Mouse (Mus musculus) MEL (cell line): ENCODE measurements around the gene Mks1. TPM values are rescaled to one million over a fixed set of nuclear protein-coding genes. Genes with fewer than 3 reads are reported as not detected.

Experiments
- DNase-seq: peaks from one replicate; pipeline ENCODE4 v3.0.0; 2011; ENCODE audit warnings: low read depth, low spot score
- H3K27ac ChIP-seq: 2 replicates; pipeline ENCODE4 v1.5.1; 2012; ENCODE audit warnings: low read depth, mild to moderate bottlenecking, control low read depth, low read length, moderate library complexity; ENCODE audit not compliant: control insufficient read depth
- H3K27me3 ChIP-seq, 2 experiments: fragments of 150-350 bp in 1 of 2; sonication (generic) in 1 of 2; 2 replicates each; pipeline ENCODE4 v1.6.1; 2012; ENCODE audit warnings: low read length in 2 of 2, mild to moderate bottlenecking in 2 of 2, improper control_type of control experiment in 1 of 2, moderate library complexity in 1 of 2; ENCODE audit not compliant: insufficient read depth in 2 of 2, control insufficient read depth in 1 of 2
- H3K36me3 ChIP-seq, 2 experiments: 2 replicates each; pipeline ENCODE4 v1.6.1; 2012 to 2014; ENCODE audit warnings: low read length in 2 of 2, improper control_type of control experiment in 1 of 2, inconsistent platforms in 1 of 2, mild to moderate bottlenecking in 1 of 2; ENCODE audit not compliant: insufficient read depth in 2 of 2, control insufficient read depth in 1 of 2
- H3K4me1 ChIP-seq, 2 experiments: fragments of 150-350 bp in 1 of 2; sonication (generic) in 1 of 2; 2 replicates each; pipeline ENCODE4 v1.6.1; 2012; ENCODE audit warnings: low read length in 2 of 2, improper control_type of control experiment in 1 of 2, mild to moderate bottlenecking in 1 of 2; ENCODE audit not compliant: insufficient read depth in 2 of 2, control insufficient read depth in 1 of 2
- H3K4me3 ChIP-seq, 2 experiments: fragments of 150-350 bp in 1 of 2; sonication (generic) in 1 of 2; 2 replicates each; pipeline ENCODE4 v1.5.1; 2012; ENCODE audit warnings: low read depth in 2 of 2, low read length in 2 of 2, mild to moderate bottlenecking in 2 of 2, moderate library complexity in 2 of 2, control low read depth in 1 of 2, improper control_type of control experiment in 1 of 2; ENCODE audit not compliant: control insufficient read depth in 1 of 2, insufficient read depth in 1 of 2
- H3K79me2 ChIP-seq: 2 replicates; pipeline ENCODE4 v1.6.1; 2012; ENCODE audit warnings: mild to moderate bottlenecking, low read length, moderate library complexity; ENCODE audit not compliant: control insufficient read depth, poor library complexity, insufficient read depth
- H3K9ac ChIP-seq: 2 replicates; pipeline ENCODE4 v1.6.1; 2012; ENCODE audit warnings: low read depth, mild to moderate bottlenecking, control low read depth, low read length, moderate library complexity; ENCODE audit not compliant: control insufficient read depth, poor library complexity, severe bottlenecking
- H3K9me3 ChIP-seq: fragments of 150-350 bp; sonication (generic); replicated peaks from 2 replicates; pipeline ENCODE4 v1.6.1; 2012; ENCODE audit warnings: mild to moderate bottlenecking, low read length, improper control_type of control experiment, moderate library complexity; ENCODE audit not compliant: insufficient read depth
- BHLHE40 ChIP-seq: IDR thresholded peaks from 2 replicates; pipeline ENCODE4 v1.6.1; 2012; ENCODE audit warnings: low read depth, mild to moderate bottlenecking, inconsistent platforms, low read length, improper control_type of control experiment, borderline replicate concordance
- CHD1 ChIP-seq: IDR thresholded peaks from 2 replicates; pipeline ENCODE4 v1.6.1; 2012; ENCODE audit warnings: low read depth, mild to moderate bottlenecking, inconsistent platforms, low read length, improper control_type of control experiment
- CTCF ChIP-seq, 3 experiments: IDR thresholded peaks in 2 of 3; conservative IDR thresholded peaks in 1 of 3; 2 replicates each; pipeline ENCODE4 v1.5.1; 2011 to 2012; ENCODE audit warnings: low read length in 3 of 3, low read depth in 2 of 3, mild to moderate bottlenecking in 2 of 3, improper control_type of control experiment in 1 of 3, inconsistent platforms in 1 of 3, mixed read lengths in 1 of 3, moderate library complexity in 1 of 3; ENCODE audit not compliant: control insufficient read depth in 1 of 3, insufficient read depth in 1 of 3, poor library complexity in 1 of 3, severe bottlenecking in 1 of 3
- E2F4 ChIP-seq: IDR thresholded peaks from 2 replicates; pipeline ENCODE4 v1.6.1; 2011; ENCODE audit warnings: low read depth, low read length, improper control_type of control experiment, borderline replicate concordance
- ELF1 ChIP-seq: IDR thresholded peaks from 2 replicates; pipeline ENCODE4 v1.6.1; 2014; ENCODE audit warnings: low read depth, mild to moderate bottlenecking, inconsistent platforms, low read length, improper control_type of control experiment, moderate library complexity
- EP300 ChIP-seq, 2 experiments: IDR thresholded peaks; 2 replicates each; pipeline ENCODE4 v1.6.1; 2011; ENCODE audit warnings: improper control_type of control experiment in 2 of 2, low read length in 2 of 2, low read depth in 1 of 2, mild to moderate bottlenecking in 1 of 2
- GABPA ChIP-seq: IDR thresholded peaks from 2 replicates; pipeline ENCODE4 v1.6.1; 2012; ENCODE audit warnings: low read depth, mild to moderate bottlenecking, inconsistent platforms, low read length, improper control_type of control experiment, moderate library complexity
- HCFC1 ChIP-seq: IDR thresholded peaks from 2 replicates; pipeline ENCODE4 v1.6.1; 2012; ENCODE audit warnings: low read depth, mild to moderate bottlenecking, inconsistent platforms, low read length, improper control_type of control experiment, moderate library complexity
- MAFK ChIP-seq: IDR thresholded peaks from 2 replicates; pipeline ENCODE4 v1.6.1; 2011; ENCODE audit warnings: low read depth, mild to moderate bottlenecking, low read length, improper control_type of control experiment, borderline replicate concordance
- MAX ChIP-seq: IDR thresholded peaks from 2 replicates; pipeline ENCODE4 v1.6.1; 2011; ENCODE audit warnings: low read length, improper control_type of control experiment
- MAZ ChIP-seq: IDR thresholded peaks from 2 replicates; pipeline ENCODE4 v1.6.1; 2012; ENCODE audit warnings: low read depth, mild to moderate bottlenecking, inconsistent platforms, low read length, improper control_type of control experiment
- MXI1 ChIP-seq: IDR thresholded peaks from 2 replicates; pipeline ENCODE4 v1.6.1; 2011; ENCODE audit warnings: mild to moderate bottlenecking, low read depth, low read length, improper control_type of control experiment
- MYB ChIP-seq: IDR thresholded peaks from 2 replicates; pipeline ENCODE4 v1.6.1; 2011; ENCODE audit warnings: mild to moderate bottlenecking, low read depth, low read length, improper control_type of control experiment
- NELFE ChIP-seq: IDR thresholded peaks from 2 replicates; pipeline ENCODE4 v1.6.1; 2011; ENCODE audit warnings: low read depth, low read length, improper control_type of control experiment
- NRF1 ChIP-seq: IDR thresholded peaks from 2 replicates; pipeline ENCODE4 v1.6.1; 2014; ENCODE audit warnings: low read depth, mild to moderate bottlenecking, inconsistent platforms, low read length, improper control_type of control experiment, moderate library complexity; ENCODE audit not compliant: poor library complexity, insufficient read depth, severe bottlenecking
- POLR2AphosphoS2 ChIP-seq: IDR thresholded peaks from 2 replicates; pipeline ENCODE4 v1.6.1; 2011; ENCODE audit warnings: low read length, improper control_type of control experiment
- POLR2AphosphoS5 ChIP-seq: IDR thresholded peaks from 2 replicates; pipeline ENCODE4 v1.6.1; 2012; ENCODE audit warnings: low read depth, borderline replicate concordance, mild to moderate bottlenecking, inconsistent platforms, low read length, moderate library complexity, mixed read lengths
- RAD21 ChIP-seq: IDR thresholded peaks from 2 replicates; pipeline ENCODE4 v1.6.1; 2011; ENCODE audit warnings: mild to moderate bottlenecking, low read depth, low read length, improper control_type of control experiment
- RCOR1 ChIP-seq: IDR thresholded peaks from 2 replicates; pipeline ENCODE4 v1.6.1; 2012; ENCODE audit warnings: low read depth, mild to moderate bottlenecking, inconsistent platforms, low read length, improper control_type of control experiment
- TAL1 ChIP-seq: IDR thresholded peaks from 2 replicates; pipeline ENCODE4 v1.6.1; 2012; ENCODE audit warnings: mild to moderate bottlenecking, inconsistent platforms, low read length, moderate library complexity, mixed read lengths
- UBTF ChIP-seq: IDR thresholded peaks from 2 replicates; pipeline ENCODE4 v1.6.1; 2012; ENCODE audit warnings: low read depth, mild to moderate bottlenecking, inconsistent platforms, low read length, improper control_type of control experiment, moderate library complexity, borderline replicate concordance; ENCODE audit not compliant: insufficient read depth
- USF1 ChIP-seq: IDR thresholded peaks from 2 replicates; pipeline ENCODE4 v1.6.1; 2014; ENCODE audit warnings: low read depth, mild to moderate bottlenecking, inconsistent platforms, low read length, improper control_type of control experiment, moderate library complexity
- ZC3H11A ChIP-seq: IDR thresholded peaks from 2 replicates; pipeline ENCODE4 v1.6.1; 2012; ENCODE audit warnings: low read depth, mild to moderate bottlenecking, inconsistent platforms, low read length, improper control_type of control experiment
- ZMIZ1 ChIP-seq: IDR thresholded peaks from 2 replicates; pipeline ENCODE4 v1.6.1; 2012; ENCODE audit warnings: low read depth, mild to moderate bottlenecking, inconsistent platforms, low read length, improper control_type of control experiment, moderate library complexity
- ZNF384 ChIP-seq: IDR thresholded peaks from 2 replicates; pipeline ENCODE4 v1.6.1; 2012; ENCODE audit warnings: low read depth, mild to moderate bottlenecking, inconsistent platforms, low read length, improper control_type of control experiment
- polyA plus RNA-seq, 2 experiments: library from polyadenylated mRNA; stranded (reverse) in 1 of 2; unstranded in 1 of 2; fragments of >175 nt in 1 of 2; fragments of >200 nt in 1 of 2; gene quantifications; 2 replicates each; pipeline versions ENCODE4 v1.2.1 to v1.2.4; 2012; ENCODE audit warnings: low replicate concordance in 2 of 2, low read depth in 1 of 2; ENCODE audit not compliant: insufficient read length in 2 of 2, insufficient read depth in 1 of 2, missing spikeins in 1 of 2
- total RNA-seq: library from RNA; depleted of rRNA; stranded (reverse); fragments of 300-350 nt; gene quantifications from 2 replicates; pipeline ENCODE4 v1.2.3, GENCODE M21; 2012

The Mks1 gene
- total and polyA plus RNA-seq, 3 experiments = 3.3 to 6.1 TPM; not detected in 1

- Histone ChIP-seq H3K36me3 (no peaks in the 10 kb centered on the region), H3K4me3 (no peak within 1 kb of the TSS), H3K9me3 (no peaks in the 10 kb centered on the region), H3K27ac (no peak within 1 kb of the TSS), H3K4me1 (no peaks in the 10 kb centered on the region)
- TF ChIP-seq USF1 (no peak), MAFK (no peak), ZC3H11A (no peak), UBTF (no peak), MXI1 (no peak), POLR2AphosphoS2 (no peak), TAL1 (no peak), MAZ (no peak), HCFC1 (no peak), MAX (no peak), CHD1 (no peak), CTCF (IDR thresholded peaks at IDR 0.05 in 2 of 3, conservative IDR thresholded peaks at IDR 0.05 in 1 of 3; ENCODE audit: control insufficient read depth in 1 of 3, insufficient read depth in 1 of 3, low read depth in 2 of 3, low read length in 3 of 3, poor library complexity in 1 of 3, severe bottlenecking in 1 of 3) (no peak), EP300 (IDR thresholded peaks at IDR 0.05; ENCODE audit: low read depth in 1 of 2, low read length in 2 of 2) (no peak), MYB (no peak), ZNF384 (no peak), GABPA (no peak), ELF1 (no peak), NRF1 (no peak)
- TF ChIP-seq, all 39 proteins: peak for 0
- DNase-seq = no peak
- Histone ChIP-seq H3K79me2 (no peaks in the 10 kb centered on the region), H3K9ac (no peak within 1 kb of the TSS), H3K27me3 (peaks cover 19 to 21% of the 10 kb centered on the region in 2 experiments)
Measured at GRCm38 (mm10) chr11:87892168-87892567, 39.2 kb downstream of the Mks1 start, which contains the start of gene Olfr462. Gene Olfr462, minus strand, starts transcription at chr11:87892268.

- no peak within 1 kb of the TSS for H3K4me3 ChIP-seq
- H3K27me3 ChIP-seq = peaks cover 7 to 18% of the 10 kb centered on the region in 2 experiments; a peak in 3 of 4 replicates
Measured at GRCm38 (mm10) chr11:87897287-87897686, 44.3 kb downstream of the Mks1 start, which contains the start of gene Olfr463. Gene Olfr463, minus strand, starts transcription at chr11:87897387.

More at GRCm38 (mm10) chr11:87897287-87897686, 44.3 kb downstream of the Mks1 start, which contains the start of gene Olfr463:
- H3K79me2 ChIP-seq = no peaks in the 10 kb centered on the region
- no peaks in the 10 kb centered on the region for H3K9me3 ChIP-seq
- H3K9ac ChIP-seq = no peak within 1 kb of the TSS
- H3K27ac ChIP-seq = no peak within 1 kb of the TSS
- H3K4me1 ChIP-seq = no peaks in the 10 kb centered on the region
- TF ChIP-seq CHD1 (no peak), MYB (no peak), BHLHE40 (no peak), CTCF (IDR thresholded peaks at IDR 0.05 in 2 of 3, conservative IDR thresholded peaks at IDR 0.05 in 1 of 3; ENCODE audit: control insufficient read depth in 1 of 3, insufficient read depth in 1 of 3, low read depth in 2 of 3, low read length in 3 of 3, poor library complexity in 1 of 3, severe bottlenecking in 1 of 3) (no peak), NELFE (no peak), MAFK (no peak), E2F4 (no peak), NRF1 (no peak), POLR2AphosphoS5 (no peak), EP300 (IDR thresholded peaks at IDR 0.05; ENCODE audit: low read depth in 1 of 2, low read length in 2 of 2) (no peak), RCOR1 (no peak), ELF1 (no peak), MAZ (no peak), RAD21 (no peak), ZMIZ1 (no peak)
- no peaks in the 10 kb centered on the region for H3K36me3 ChIP-seq
- no peak for DNase-seq
